Mouse (Mus musculus): ENCODE measurements around the gene Runx1. TPM values are rescaled to one million over a fixed set of nuclear protein-coding genes. Genes with fewer than 3 reads are reported as not detected.
A peak's percentile ranks its signal among the peaks of the same experiment; 100 is the strongest.

The Runx1 gene
- polyA plus RNA-seq, 2 experiments: 3.0 to 4.4 TPM

GRCm38 (mm10) chr16:92616839-92617238, 209.1 kb downstream of the Runx1 start:
- Histone ChIP-seq H3K36me3 (replicated peaks; ENCODE audit: control insufficient read depth, insufficient read depth, low read depth) (no peaks in the 10 kb centered on the region), H3K9ac (replicated peaks) (no peak overlapping the region), H3K27me3 (ENCODE audit: control insufficient read depth, insufficient read depth, low read length) (no peaks in the 10 kb centered on the region), H3K9me3 (ENCODE audit: control insufficient read depth, low read length) (no peaks in the 10 kb centered on the region), H3K27ac (no peak overlapping the region), H3K4me2 (ENCODE audit: low read depth) (no peak overlapping the region), H3K4me1 (replicated peaks; ENCODE audit: control insufficient read depth in 2 of 2, insufficient read depth in 2 of 2, low read length in 1 of 2) (no peaks in the 10 kb centered on the region), H3K4me3 (ENCODE audit: insufficient read depth in 1 of 2, low read depth in 2 of 2, low read length in 2 of 2) (no peak overlapping the region)
- ATAC-seq (ENCODE audit: insufficient read depth) (no peak), DNase-seq (ENCODE audit: low read depth in 3 of 3, low spot score in 3 of 3) (no peak)
- no peak for TF ChIP-seq EP300 (IDR thresholded peaks at IDR 0.05; ENCODE audit: low read depth)
- no peak for TF ChIP-seq CTCF (IDR thresholded peaks at IDR 0.05; ENCODE audit: low read depth)
- WGBS (ENCODE audit: insufficient replicate concordance): 82% methylated on average over 2 of the region's 2 CpGs

GRCm38 (mm10) chr16:92615234-92615799, 210.6 kb downstream of the Runx1 start:
- no peak for ATAC-seq (ENCODE audit: insufficient read depth)
- 0 out of 2 replicates have a peak, but pooled peaks have one; percentile 27 for TF ChIP-seq CTCF (IDR thresholded peaks at IDR 0.05; ENCODE audit: low read depth)
- TF ChIP-seq EP300 (IDR thresholded peaks at IDR 0.05; ENCODE audit: low read depth): no peak
- Histone ChIP-seq H3K27me3 (ENCODE audit: control insufficient read depth, insufficient read depth, low read length) (no peaks in the 10 kb centered on the region), H3K9ac (replicated peaks) (no peak overlapping the region), H3K36me3 (replicated peaks; ENCODE audit: control insufficient read depth, insufficient read depth, low read depth) (no peaks in the 10 kb centered on the region), H3K27ac (no peak overlapping the region), H3K9me3 (ENCODE audit: control insufficient read depth, low read length) (no peaks in the 10 kb centered on the region), H3K4me2 (ENCODE audit: low read depth) (no peak overlapping the region), H3K4me1 (replicated peaks; ENCODE audit: control insufficient read depth in 2 of 2, insufficient read depth in 2 of 2, low read length in 1 of 2) (no peaks in the 10 kb centered on the region), H3K4me3 (ENCODE audit: insufficient read depth in 1 of 2, low read depth in 2 of 2, low read length in 2 of 2) (no peak overlapping the region)
- no peak for DNase-seq (ENCODE audit: low read depth in 3 of 3, low spot score in 3 of 3)
- 84% methylated on average over 15 of the region's 15 CpGs for WGBS (ENCODE audit: insufficient replicate concordance)

GRCm38 (mm10) chr16:92612546-92612945, 213.4 kb downstream of the Runx1 start:
- no peak overlapping the region for H3K27ac ChIP-seq
- TF ChIP-seq CTCF (IDR thresholded peaks at IDR 0.05; ENCODE audit: low read depth) (no peak), EP300 (IDR thresholded peaks at IDR 0.05; ENCODE audit: low read depth) (no peak)
- H3K9me3 ChIP-seq (ENCODE audit: control insufficient read depth, low read length): no peaks in the 10 kb centered on the region
- 74% methylated on average over 8 of the region's 8 CpGs for WGBS (ENCODE audit: insufficient replicate concordance)
- H3K9ac ChIP-seq (replicated peaks): no peak overlapping the region
- no peaks in the 10 kb centered on the region for H3K4me1 ChIP-seq (replicated peaks; ENCODE audit: control insufficient read depth in 2 of 2, insufficient read depth in 2 of 2, low read length in 1 of 2)
- H3K4me2 ChIP-seq (ENCODE audit: low read depth): no peak overlapping the region
- no peak for DNase-seq (ENCODE audit: low read depth in 3 of 3, low spot score in 3 of 3)
- H3K36me3 ChIP-seq (replicated peaks; ENCODE audit: control insufficient read depth, insufficient read depth, low read depth): no peaks in the 10 kb centered on the region
- H3K27me3 ChIP-seq (ENCODE audit: control insufficient read depth, insufficient read depth, low read length): no peaks in the 10 kb centered on the region
- no peak overlapping the region for H3K4me3 ChIP-seq (ENCODE audit: insufficient read depth in 1 of 2, low read depth in 2 of 2, low read length in 2 of 2)
- ATAC-seq (ENCODE audit: insufficient read depth): no peak

- WGBS (ENCODE audit: insufficient replicate concordance): 82% methylated on average over 12 of the region's 12 CpGs
- Histone ChIP-seq H3K9ac (replicated peaks) (no peak overlapping the region), H3K27me3 (ENCODE audit: control insufficient read depth, insufficient read depth, low read length) (no peaks in the 10 kb centered on the region), H3K27ac (no peak overlapping the region), H3K36me3 (replicated peaks; ENCODE audit: control insufficient read depth, insufficient read depth, low read depth) (no peaks in the 10 kb centered on the region), H3K4me2 (ENCODE audit: low read depth) (no peak overlapping the region), H3K4me3 (ENCODE audit: insufficient read depth in 1 of 2, low read depth in 2 of 2, low read length in 2 of 2) (no peak overlapping the region), H3K9me3 (ENCODE audit: control insufficient read depth, low read length) (no peaks in the 10 kb centered on the region), H3K4me1 (replicated peaks; ENCODE audit: control insufficient read depth in 2 of 2, insufficient read depth in 2 of 2, low read length in 1 of 2) (no peaks in the 10 kb centered on the region)
- DNase-seq (ENCODE audit: low read depth in 3 of 3, low spot score in 3 of 3) (no peak), ATAC-seq (ENCODE audit: insufficient read depth) (no peak)
- TF ChIP-seq EP300 (IDR thresholded peaks at IDR 0.05; ENCODE audit: low read depth) (no peak), CTCF (IDR thresholded peaks at IDR 0.05; ENCODE audit: low read depth) (no peak)
Observed at GRCm38 (mm10) chr16:92611641-92612149, 214.3 kb downstream of the Runx1 start.

GRCm38 (mm10) chr16:92610464-92610863, 215.5 kb downstream of the Runx1 start:
- no peaks in the 10 kb centered on the region for H3K9me3 ChIP-seq (ENCODE audit: control insufficient read depth, low read length)
- no peak for ATAC-seq (ENCODE audit: insufficient read depth)
- no peak overlapping the region for H3K9ac ChIP-seq (replicated peaks)
- H3K36me3 ChIP-seq (replicated peaks; ENCODE audit: control insufficient read depth, insufficient read depth, low read depth): peaks cover 1% of the 10 kb centered on the region; the same call in 1 of the 2 replicates
- no peaks in the 10 kb centered on the region for H3K4me1 ChIP-seq (replicated peaks; ENCODE audit: control insufficient read depth in 2 of 2, insufficient read depth in 2 of 2, low read length in 1 of 2)
- no peak overlapping the region for H3K27ac ChIP-seq
- H3K4me2 ChIP-seq (ENCODE audit: low read depth): no peak overlapping the region
- H3K27me3 ChIP-seq (ENCODE audit: control insufficient read depth, insufficient read depth, low read length): no peaks in the 10 kb centered on the region
- no peak overlapping the region for H3K4me3 ChIP-seq (ENCODE audit: insufficient read depth in 1 of 2, low read depth in 2 of 2, low read length in 2 of 2)
- TF ChIP-seq EP300 (IDR thresholded peaks at IDR 0.05; ENCODE audit: low read depth): no peak
- no peak for TF ChIP-seq CTCF (IDR thresholded peaks at IDR 0.05; ENCODE audit: low read depth)
- WGBS (ENCODE audit: insufficient replicate concordance): 60% methylated on average over 8 of the region's 8 CpGs
- DNase-seq (ENCODE audit: low read depth in 3 of 3, low spot score in 3 of 3): no peak

Data from liver, embryonic 14.5 days (tissue).